Mouse (Mus musculus) hindlimb bud, embryonic 11.5 days (tissue): ENCODE measurements at regions not wholly inside any gene's neighbourhood (a gene's known extent, or its start where the extent isn't known, plus 50 kb on each side); places are given as distances from the start of the nearest gene placed in this dataset.

Source experiments
- DNase-seq: peaks from one replicate; pipeline ENCODE4 v3.0.0-alpha.2; 2012; ENCODE audit warnings: low read depth, low spot score; ENCODE audit errors: extremely low spot score

DNA sequence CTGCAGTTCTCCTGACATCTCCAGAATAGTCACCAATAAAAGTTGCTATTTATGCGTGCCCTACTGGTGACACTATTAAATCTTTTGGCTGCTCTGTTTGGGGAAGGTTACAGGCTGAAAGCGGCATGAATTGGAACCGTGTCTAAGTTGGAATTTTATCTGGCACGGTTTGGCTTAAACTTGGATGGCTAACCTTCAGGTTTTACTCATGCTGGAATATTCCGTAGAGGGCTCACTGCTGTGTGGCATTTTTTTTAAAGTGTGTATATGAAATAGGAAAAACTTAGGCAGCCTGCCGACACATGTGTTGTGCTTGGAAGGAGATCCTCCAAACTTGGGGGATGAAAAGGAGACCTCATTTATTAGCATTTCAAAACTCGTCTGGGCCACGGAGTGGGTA is 489.0 kb upstream of the Mgmt start:
- DNase-seq: no peak

DNA sequence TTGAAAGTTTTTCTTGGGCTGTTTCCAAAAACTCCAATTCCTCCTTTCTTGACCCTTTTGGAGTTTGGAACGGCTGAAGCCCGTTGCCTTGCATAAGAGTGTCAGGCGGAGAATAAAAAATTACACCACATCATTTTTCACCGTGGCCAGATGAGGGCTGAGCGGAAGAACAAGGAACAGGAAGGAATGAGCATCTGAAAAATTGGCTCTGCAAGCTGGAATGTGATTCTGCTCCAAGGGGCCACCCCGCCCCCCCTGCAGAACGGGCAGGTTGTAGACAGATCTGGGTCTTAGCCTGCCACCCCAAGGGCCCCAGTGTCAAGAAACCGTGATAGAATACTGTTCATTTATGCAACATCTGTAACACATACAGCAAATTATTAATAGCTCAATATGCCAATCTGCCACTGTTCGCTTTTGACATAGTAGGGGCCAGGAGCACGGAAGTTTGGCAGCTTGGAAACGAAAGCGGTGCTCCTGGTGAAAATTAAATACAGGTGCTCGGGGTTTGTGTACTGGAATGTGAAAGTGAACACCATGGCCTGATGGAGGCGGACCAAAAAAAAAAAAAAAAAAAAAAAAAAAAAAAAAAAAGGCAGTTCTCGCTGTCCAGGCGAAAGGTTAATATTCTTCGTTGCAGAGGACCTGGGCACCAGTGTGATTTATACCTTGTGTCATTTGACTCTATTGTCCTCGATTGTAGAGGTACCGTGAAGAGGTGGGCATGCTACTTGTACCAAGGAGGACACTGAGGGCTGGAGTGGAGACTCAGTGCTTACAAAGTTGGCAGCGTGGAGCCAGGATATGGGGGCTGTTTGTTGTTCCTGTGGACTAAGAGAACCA is 487.9 kb upstream of the Mgmt start:
- DNase-seq: peak; percentile 64

DNA sequence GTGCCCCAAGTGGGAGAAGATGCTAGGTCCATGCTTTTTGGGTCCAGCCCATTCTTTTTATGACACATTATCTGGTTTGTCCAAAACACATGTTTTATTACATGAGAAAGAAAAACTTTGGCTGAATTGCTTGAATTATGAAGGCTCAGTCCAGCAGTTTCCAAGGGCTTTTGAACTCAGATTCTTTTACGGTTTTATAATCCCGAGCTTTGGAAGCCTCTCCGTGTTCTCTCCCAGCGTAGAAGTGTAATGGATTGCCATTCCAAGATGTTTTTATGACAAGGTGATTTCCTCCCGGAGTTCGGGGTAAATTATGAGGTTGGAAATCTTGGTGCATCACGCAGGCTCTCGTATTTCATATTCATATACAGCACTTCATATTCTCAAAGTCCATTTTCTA is 479.6 kb upstream of the Mgmt start:
- no peak for DNase-seq

DNA sequence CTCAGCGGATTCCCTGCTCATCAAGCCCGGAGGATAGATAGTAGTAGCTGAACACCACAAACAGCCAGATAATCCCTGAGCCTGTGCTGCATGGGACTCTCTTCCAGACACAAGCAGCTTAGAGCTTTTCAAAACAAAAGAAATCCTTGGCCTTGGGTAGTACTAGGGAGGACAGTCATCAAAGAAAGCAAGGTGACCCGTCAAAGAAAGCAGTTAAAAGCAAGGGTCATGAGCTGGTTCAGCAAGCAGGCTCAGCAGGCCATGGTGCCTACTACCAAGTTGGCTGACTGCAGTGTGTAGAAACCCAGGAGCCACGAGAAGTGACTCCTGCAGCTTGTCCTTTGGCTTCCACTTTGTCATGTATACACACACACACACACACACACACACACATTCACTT is 477.1 kb upstream of the Mgmt start:
- DNase-seq: no peak

DNA sequence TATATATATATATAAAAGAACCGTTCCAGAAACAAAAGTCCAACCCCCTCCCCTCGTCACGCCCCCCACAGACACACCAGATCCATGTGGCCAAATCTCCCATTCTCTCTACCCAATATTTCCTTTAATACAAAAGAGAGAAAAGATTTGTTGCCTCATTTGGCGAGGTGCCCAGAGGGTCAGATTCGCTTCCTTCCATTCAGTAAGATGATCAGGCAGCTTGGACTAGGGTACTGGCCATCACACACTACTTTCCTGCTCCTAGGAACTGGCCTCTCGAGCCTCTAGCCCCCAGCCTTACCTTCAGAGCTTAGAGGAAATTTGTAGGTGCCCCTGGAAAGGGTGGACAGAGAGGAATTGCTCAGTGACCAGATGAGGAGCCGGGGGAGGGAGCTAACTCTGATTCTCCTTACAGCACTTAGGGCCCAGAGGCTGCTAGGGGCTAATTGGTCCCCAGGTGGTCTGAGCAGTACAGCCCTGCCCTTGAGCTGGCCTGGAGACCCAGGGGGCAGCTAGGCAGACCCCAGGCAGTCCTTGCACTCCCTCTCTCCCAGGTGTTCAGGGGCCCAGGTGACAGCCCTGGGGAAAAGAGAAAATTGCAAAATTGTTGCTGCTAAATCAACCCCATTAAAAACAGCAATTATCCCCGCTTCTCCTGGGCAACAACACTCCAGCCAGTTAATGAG is 470.4 kb upstream of the Mgmt start:
- DNase-seq: no peak

DNA sequence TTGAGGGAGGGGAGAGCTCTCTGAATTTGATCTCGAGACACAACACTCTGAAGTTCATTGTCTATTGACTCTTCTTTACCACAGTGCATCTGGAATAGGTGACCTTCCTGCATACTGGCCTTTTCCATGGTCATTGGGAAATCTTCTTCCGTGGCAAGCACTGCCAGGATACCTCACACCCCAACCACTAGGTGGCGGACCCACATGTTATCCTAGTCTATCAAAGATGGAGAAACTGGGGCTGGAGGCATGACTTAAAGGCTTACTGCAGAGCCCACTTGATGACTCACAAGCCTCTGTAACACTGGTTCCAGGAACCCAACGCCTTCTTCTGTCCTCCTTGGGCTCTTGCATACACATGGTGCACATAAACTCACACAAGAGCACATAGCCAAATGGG is 467.2 kb upstream of the Mgmt start:
- no peak for DNase-seq

DNA sequence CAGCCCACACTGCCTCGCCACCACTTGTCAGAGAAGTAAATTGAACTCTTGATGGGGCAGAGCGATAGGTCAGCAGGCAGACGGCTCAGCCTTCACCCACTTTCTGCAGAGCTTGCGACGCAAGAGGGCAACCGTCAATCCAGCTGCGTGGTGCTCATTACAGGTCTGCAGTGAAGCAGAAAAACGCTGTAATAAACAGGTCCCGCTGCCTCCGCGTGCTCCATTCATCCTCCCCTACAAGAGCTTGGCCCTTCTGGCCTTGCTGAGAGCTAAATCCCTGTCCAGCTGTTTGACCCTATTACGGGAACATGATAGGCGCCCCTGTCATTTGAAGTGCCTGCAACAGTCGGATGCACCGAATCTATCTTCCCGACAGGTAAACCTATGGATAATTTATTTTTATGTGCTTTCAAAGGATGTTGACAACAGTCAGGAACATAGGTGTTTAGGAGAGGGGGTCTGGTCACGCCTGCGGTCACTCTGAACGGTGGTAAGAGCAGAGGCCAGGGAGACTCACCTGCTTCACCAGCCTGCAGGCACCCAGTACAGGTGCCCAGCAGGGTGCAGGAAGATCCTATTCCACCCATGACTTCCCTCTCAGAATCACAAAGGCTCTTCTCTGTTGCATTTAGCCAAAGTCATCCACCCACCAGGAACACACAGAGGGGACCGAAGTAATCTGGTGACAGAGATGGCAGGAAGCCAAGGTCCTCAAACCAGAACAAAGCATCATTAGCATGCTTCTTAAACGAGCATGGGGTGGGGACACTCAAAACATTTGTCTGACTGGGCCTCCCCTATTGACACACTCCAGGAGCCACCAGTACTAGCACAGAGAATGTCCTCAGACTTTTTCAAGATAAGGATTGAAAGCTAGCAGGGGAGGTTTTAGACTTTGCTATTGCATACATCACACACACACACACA is 464.1 kb upstream of the Mgmt start:
- DNase-seq: no peak

DNA sequence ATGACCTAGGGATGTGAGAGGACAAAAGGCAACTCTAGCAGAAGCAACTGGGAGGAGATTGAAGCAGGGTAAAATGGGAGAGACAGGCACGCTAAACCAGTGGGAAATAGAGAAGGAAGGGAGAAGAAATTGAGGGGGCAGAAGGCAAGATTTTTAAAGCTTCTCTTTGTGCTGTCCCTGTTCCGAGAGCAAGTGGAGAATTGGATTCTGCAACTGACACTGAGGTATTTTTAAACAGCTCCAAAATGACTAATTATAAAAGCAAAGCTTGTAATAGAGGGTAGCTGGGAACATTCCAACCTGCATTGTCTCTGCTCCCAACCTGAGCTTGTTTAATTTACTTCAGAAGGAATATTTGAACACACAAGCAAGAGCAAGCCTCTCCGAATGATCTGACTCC is 460.7 kb upstream of the Mgmt start:
- no peak for DNase-seq

DNA sequence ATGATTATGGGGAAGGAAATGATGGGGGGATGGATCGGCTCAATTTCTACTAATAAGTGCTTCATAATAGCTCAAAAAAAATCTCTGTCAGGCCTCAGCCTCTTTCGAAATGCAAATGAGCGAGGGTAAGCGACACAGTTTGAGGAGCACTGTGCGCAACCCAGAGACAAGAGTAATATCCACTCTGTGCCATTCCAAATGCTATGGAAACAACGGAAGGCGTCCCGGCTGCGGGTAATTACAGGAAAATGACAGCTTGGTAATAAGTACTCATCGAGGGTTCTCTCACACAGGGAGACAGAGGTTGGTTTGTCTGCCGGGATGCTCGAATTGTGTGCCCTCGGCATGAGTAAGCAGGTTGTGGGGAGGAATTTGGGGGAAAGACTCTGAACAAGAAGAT is 459.9 kb upstream of the Mgmt start:
- DNase-seq: no peak

DNA sequence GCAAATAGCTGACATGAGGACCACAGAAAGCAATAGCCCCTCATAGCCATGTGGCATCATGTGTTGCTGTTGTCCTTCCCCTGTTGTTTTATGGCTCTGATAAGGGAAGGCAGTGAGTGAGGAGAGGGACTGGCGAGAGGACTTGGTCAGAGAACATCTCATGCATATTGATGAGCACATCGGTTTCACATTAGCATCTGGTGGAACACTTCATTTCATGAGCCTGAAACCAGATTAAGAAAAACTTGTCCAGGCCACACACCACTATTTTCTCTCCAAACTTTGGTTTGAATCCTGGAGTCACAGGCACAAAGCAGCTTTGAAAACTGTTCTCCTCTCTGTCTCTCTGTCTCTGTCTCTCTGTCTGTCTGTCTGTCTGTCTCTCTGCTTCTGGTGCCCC is 451.0 kb upstream of the Mgmt start:
- DNase-seq: no peak

DNA sequence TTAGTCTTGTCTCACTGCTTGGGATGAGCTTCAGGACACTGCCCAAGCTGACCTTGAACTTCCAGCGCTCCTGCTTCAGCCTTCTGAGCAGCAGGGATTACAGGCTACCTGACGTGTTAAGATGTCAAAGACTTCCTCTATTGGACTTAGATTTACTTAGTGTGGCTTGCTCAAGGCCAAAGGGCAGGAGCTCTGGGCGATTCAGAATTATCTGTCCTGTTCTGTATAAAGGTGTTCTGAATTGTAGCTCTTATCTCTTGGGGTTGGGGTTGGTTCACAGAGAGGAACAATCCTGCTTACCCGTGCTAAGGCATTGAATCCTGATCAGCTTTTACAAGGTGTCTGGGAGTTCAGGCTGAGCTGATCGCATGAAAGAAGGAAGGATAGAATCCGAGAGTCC is 449.3 kb upstream of the Mgmt start:
- DNase-seq: no peak

DNA sequence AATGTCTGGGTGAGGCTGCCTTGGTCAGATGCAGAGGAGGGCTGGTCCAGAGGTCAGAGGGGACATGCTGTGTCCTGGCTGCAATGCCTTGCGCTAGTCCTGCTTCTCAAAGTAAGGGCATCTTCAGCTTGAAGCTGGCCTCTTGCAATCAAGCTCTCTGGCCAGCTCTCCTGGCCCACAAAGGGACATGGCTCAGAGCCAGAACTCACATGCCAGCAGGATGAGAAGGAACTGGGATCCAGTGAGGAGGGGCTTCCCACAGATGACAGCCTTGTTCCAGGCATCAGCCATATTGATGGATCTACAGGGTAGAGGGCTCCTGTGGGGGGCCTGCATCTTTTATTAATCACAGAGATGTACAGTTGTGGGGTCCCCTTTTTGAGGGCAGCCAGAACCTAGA is 445.1 kb upstream of the Mgmt start:
- no peak for DNase-seq

DNA sequence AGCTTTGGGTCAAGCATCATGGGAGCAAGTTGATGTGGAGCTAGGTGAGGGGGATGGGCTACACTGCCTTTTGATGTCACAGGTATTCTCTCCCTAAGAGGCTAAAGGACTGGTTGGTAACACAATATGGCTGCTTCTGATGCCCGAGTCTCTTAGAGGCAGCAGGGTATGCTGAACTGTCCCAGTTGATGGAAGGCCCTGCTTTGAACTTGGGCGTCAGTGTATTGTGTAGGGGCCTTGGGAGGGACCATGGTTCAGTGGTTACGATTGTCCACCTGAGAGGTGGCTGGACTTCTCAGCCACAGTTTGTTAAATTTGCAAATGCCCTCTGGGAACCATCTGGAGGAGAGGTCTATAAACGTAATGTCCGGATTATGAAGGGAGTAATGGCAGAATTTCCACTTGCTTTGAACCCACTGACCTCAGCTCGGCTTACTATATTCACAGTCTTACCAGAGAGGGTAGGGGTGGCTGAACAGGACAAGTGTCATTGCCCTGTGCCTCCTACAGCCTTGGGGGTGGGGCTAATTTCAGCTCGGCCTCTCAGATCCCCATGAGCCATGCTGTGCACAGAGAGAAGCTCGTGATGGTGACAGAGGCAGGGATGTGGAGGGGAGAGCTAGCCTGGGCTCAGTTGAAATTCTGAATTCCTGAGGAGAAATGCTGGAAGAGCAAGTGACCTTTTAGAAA is 442.6 kb upstream of the Mgmt start:
- DNase-seq: no peak

DNA sequence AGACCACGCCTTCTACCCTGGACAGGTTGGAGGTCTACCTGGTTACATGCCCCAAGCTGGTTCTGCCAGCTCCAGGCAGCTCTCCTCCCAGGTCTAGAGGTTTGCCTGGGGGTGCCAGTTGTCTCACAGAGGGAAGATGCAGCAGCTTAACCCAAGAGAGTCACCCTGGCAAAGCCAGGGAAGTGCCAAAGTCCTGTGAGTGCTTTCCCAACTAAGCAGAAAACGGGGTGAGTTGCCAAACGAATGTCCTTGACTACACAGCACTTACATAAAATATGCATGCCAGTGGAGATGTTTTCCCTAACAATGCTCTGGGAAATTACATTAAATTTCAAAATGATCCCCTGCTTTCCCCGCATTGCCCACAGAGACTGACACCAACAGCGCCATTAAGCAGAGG is 441.9 kb upstream of the Mgmt start:
- no peak for DNase-seq

DNA sequence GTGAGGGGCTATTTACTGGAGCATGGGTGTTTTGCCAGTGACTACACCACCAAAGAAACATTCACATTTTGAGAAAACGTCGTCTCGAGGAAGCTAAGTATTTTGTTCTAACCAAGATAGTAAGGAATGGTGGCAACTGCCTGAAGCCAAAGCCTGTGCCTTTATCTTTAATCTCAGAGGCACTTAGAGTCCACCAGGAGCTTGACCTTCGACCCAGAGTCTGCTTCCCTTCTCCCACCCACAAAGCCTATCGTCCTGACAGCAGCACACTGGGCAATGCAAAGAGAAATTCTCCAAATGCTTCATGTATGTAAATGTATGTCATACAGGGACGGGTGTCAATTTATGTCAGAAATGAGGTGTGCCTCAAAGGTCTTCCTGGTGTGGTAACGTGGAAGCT is 437.2 kb upstream of the Mgmt start:
- DNase-seq: no peak

DNA sequence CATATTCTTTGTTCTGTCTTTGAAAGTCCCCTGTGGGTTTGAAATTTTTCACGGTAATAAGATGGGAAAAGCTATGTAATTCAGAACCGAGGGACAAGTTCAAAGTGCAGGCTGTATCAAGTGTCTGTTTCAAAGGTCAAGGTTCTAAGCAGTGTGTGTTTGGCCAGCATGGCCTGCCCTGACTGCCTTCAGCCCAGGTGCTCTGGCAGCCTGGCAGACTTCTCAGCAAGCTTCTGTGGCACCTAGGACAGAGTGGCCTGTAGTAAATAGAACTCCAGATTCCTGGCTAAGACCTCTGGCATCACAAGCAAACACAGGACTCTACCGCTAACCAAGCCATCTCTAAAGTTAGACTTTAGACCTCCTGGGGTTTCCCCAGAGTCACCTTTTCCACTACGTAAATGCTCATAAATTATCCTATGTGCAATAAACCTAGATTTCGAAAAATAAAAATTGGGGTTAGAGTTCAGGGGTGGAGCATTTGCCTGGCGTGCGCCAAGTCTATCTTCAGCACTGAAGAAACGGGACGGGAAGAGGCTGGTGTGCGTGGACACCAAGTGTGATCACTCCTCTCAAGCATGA is 436.5 kb upstream of the Mgmt start:
- DNase-seq: no peak

DNA sequence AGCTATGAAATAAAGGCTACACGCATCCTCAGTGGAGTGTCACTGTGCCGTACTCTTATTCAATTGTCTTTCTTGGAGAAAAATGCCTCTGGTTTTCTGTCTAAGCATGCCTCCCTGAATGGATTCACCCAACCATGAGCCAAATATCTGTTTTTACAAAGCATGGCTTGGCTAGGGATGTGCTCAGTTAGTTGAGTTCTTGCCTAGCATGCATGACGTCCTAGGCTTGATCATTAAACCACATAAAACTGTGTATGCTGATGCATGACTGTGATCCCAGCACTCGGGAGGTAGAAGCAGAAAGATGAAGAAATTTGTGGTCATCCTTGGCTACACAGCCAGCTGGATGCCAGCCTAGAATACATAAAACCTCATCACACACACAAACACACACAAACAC is 417.3 kb upstream of the Mgmt start:
- DNase-seq: no peak

DNA sequence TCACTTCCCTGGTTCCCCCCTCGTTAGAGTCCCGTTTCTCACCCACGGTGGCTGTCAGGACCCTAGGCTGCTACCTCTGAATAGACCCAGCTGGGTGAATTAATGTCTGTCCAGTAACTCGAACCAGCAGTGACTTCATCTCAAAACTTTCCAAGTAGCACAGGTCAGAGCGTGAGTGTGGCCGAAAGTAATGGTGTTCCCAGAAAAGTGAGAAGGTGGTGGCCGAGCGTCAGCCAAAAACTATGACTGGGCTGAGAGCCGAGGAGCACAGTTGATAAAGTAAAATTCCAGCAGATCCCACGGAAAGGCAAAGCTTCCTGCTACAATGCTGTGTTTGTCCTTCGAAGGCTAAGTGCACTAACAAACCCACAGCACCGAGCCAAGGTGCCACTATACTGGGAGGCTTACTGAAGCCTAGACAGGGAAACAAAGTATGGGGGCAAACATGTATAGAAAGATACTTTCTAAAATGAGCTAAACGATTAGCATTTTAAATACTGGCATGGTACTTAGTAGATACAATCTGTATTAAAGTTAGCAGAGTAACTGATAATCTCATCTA is 413.7 kb upstream of the Mgmt start:
- no peak for DNase-seq

DNA sequence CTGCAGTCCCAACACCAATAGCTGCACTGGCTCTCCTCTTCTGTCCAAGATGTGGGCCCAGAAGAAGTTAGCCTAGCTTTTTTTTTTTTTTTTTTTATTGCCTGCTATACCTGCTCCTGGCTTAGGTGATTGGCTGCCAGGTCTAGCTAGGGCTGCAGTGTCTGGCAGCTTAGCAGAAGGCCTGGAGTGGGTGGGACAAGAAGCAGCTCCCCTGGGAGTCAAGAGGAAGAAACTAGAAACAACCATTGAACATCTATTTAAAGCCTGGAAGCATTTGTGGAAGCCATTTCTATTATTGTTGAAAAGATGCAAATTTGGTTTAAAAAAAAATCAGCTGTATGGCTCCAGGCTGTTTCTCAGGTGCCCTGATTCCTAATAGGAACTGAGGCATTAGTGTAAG is 411.2 kb upstream of the Mgmt start:
- no peak for DNase-seq

DNA sequence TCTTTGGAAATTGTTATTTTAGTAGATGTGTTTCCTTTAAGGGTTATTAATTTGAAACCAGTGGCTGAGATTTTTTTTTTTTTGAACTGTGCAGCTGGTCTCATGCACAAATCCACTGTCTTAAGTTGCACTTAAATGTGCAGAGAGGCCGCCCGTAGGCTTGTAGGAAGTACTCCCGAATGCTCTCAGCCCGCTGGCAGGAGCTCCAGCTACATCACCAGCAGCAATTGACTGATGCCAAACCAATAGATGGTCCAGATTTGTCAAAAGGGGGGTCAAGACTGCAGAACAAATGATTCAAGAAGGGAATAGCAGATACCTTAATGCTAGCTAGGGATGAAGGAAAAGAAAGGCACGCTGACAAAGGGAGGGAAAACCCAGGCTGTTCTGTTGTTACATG is 406.9 kb upstream of the Mgmt start:
- no peak for DNase-seq
